Mouse (Mus musculus): ENCODE measurements around the gene Rps21. TPM values are rescaled to one million over a fixed set of nuclear protein-coding genes. Genes with fewer than 3 reads are reported as not detected.
A peak's percentile ranks its signal among the peaks of the same experiment; 100 is the strongest.

The Rps21 gene
- total and polyA plus RNA-seq, 2 experiments: 713 to 880 TPM

DNA sequence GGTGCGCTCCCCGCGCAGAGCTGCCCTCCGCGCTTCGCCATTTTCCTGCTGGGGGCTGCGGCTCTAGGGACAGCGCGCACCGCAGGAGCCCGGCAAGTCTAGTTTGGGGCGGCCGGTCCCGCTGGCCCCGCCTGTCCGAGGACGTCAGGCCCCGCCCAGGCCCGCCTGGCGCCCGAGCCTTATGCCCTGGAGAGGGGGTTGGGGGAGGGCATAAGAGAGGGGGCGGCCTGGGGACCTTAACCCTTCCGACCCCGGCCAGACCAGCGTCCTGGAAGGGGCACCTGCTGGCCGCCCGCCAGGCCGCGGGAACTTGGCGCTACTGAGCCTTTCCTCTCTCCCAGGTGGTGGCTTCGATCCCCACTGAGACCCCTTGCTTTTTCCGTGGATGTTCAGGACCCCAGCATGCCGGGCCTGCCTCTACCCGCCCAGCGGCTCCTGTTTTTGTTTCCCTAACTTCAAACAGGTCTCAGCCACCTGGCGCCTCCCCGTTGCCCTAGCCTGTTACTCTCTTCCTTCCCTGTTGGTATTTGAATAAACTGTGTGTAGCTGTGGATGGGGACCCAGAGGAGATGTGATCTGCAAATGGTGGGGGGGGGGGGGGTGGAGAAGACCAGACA, 31.3 kb upstream of the Rps21 start, which contains the start of gene Lama5:
Gene Lama5, minus strand, starts transcription at position 98 of the 617 bp plus-strand sequence.
- Histone ChIP-seq H3K4me1 (ENCODE audit: control insufficient read depth, insufficient read depth, low read length) (0 out of 2 replicates have a peak, but pooled peaks cover 8% of the 10 kb centered on the region), H3K4me3 (ENCODE audit: insufficient read depth, low read depth, low read length) (peak within 1 kb of the TSS; percentile 61), H3K27ac (replicated peaks; ENCODE audit: insufficient read depth, low read depth, low read length) (no peak within 1 kb of the TSS), H3K36me3 (ENCODE audit: control insufficient read depth, insufficient read depth, low read length) (no peaks in the 10 kb centered on the region), H3K27me3 (ENCODE audit: control insufficient read depth, insufficient read depth, low read length) (peaks cover 3% of the 10 kb centered on the region; the same call in 1 of the 2 replicates), H3K79me2 (ENCODE audit: control insufficient read depth, insufficient read depth, low read length) (no peaks in the 10 kb centered on the region), H3K9ac (ENCODE audit: low read depth, low read length) (peak within 1 kb of the TSS; percentile 81)
- no peak for DNase-seq (ENCODE audit: extremely low read depth, low read depth, low spot score)
- TF ChIP-seq POLR2A (IDR thresholded peaks at IDR 0.05; ENCODE audit: extremely low read depth, insufficient read depth, low read length) (no peak), CTCF (IDR thresholded peaks at IDR 0.05; ENCODE audit: low read depth, low read length) (no peak)
- WGBS: 4% methylated on average over 35 of the region's 37 CpGs

- TF ChIP-seq POLR2A (IDR thresholded peaks at IDR 0.05; ENCODE audit: extremely low read depth, insufficient read depth, low read length) (no peak), CTCF (IDR thresholded peaks at IDR 0.05; ENCODE audit: low read depth, low read length) (peak; percentile 81)
- peak; percentile 25 for DNase-seq (ENCODE audit: extremely low read depth, low read depth, low spot score)
- Histone ChIP-seq H3K27me3 (ENCODE audit: control insufficient read depth, insufficient read depth, low read length) (peaks cover 3% of the 10 kb centered on the region; the same call in 1 of the 2 replicates), H3K9ac (ENCODE audit: low read depth, low read length) (no peak overlapping the region), H3K79me2 (ENCODE audit: control insufficient read depth, insufficient read depth, low read length) (no peaks in the 10 kb centered on the region), H3K36me3 (ENCODE audit: control insufficient read depth, insufficient read depth, low read length) (no peaks in the 10 kb centered on the region), H3K4me3 (ENCODE audit: insufficient read depth, low read depth, low read length) (0 out of 2 replicates have a peak overlapping the region, but pooled peaks have one; percentile 2), H3K4me1 (ENCODE audit: control insufficient read depth, insufficient read depth, low read length) (0 out of 2 replicates have a peak, but pooled peaks cover 8% of the 10 kb centered on the region), H3K27ac (replicated peaks; ENCODE audit: insufficient read depth, low read depth, low read length) (no peak overlapping the region; the same call in 1 of the 2 replicates)
- 5% methylated on average over 21 of the region's 21 CpGs for WGBS
Observed at GRCm38 (mm10) chr2:180227262-180228059, 29.7 kb upstream of the Rps21 start.

DNA sequence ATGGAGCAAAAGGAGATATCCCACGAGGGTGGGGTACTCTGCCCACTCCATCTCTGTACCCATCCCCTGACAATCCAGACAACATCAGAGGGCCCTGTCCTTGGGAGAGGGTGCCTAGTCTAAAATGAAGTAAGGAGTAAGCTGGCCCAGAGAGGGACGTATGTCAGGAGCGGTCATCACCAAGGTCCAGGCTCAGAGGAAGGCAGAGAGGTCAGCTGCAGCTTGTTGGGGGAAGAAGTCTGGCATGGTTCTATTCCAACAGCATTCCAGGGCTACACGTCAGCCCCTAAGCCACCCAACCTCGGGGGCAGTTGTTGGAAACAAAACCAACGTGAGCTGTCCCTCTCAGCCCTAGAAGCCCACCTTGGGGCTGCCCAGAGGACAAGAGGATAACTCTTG, 29.1 kb upstream of the Rps21 start:
- DNase-seq (ENCODE audit: extremely low read depth, low read depth, low spot score): no peak
- H3K36me3 ChIP-seq (ENCODE audit: control insufficient read depth, insufficient read depth, low read length): no peaks in the 10 kb centered on the region
- 70% methylated on average over 6 of the region's 6 CpGs for WGBS
- H3K79me2 ChIP-seq (ENCODE audit: control insufficient read depth, insufficient read depth, low read length): no peaks in the 10 kb centered on the region
- no peak overlapping the region for H3K9ac ChIP-seq (ENCODE audit: low read depth, low read length)
- TF ChIP-seq POLR2A (IDR thresholded peaks at IDR 0.05; ENCODE audit: extremely low read depth, insufficient read depth, low read length) (no peak), CTCF (IDR thresholded peaks at IDR 0.05; ENCODE audit: low read depth, low read length) (no peak)
- H3K27me3 ChIP-seq (ENCODE audit: control insufficient read depth, insufficient read depth, low read length): peaks cover 3% of the 10 kb centered on the region; the same call in 1 of the 2 replicates
- H3K4me3 ChIP-seq (ENCODE audit: insufficient read depth, low read depth, low read length): no peak overlapping the region
- no peak overlapping the region; the same call in 1 of the 2 replicates for H3K27ac ChIP-seq (replicated peaks; ENCODE audit: insufficient read depth, low read depth, low read length)
- 0 out of 2 replicates have a peak, but pooled peaks cover 8% of the 10 kb centered on the region for H3K4me1 ChIP-seq (ENCODE audit: control insufficient read depth, insufficient read depth, low read length)

GRCm38 (mm10) chr2:180228592-180228991, 28.6 kb upstream of the Rps21 start:
- Histone ChIP-seq H3K36me3 (ENCODE audit: control insufficient read depth, insufficient read depth, low read length) (no peaks in the 10 kb centered on the region), H3K27me3 (ENCODE audit: control insufficient read depth, insufficient read depth, low read length) (peaks cover 3% of the 10 kb centered on the region; the same call in 1 of the 2 replicates), H3K4me1 (ENCODE audit: control insufficient read depth, insufficient read depth, low read length) (0 out of 2 replicates have a peak, but pooled peaks cover 8% of the 10 kb centered on the region), H3K4me3 (ENCODE audit: insufficient read depth, low read depth, low read length) (no peak overlapping the region), H3K79me2 (ENCODE audit: control insufficient read depth, insufficient read depth, low read length) (no peaks in the 10 kb centered on the region), H3K27ac (replicated peaks; ENCODE audit: insufficient read depth, low read depth, low read length) (no peak overlapping the region), H3K9ac (ENCODE audit: low read depth, low read length) (no peak overlapping the region)
- TF ChIP-seq POLR2A (IDR thresholded peaks at IDR 0.05; ENCODE audit: extremely low read depth, insufficient read depth, low read length) (no peak), CTCF (IDR thresholded peaks at IDR 0.05; ENCODE audit: low read depth, low read length) (peak; percentile 22; the same call in 1 of the 2 replicates)
- 67% methylated on average over 7 of the region's 7 CpGs for WGBS
- DNase-seq (ENCODE audit: extremely low read depth, low read depth, low spot score): peak; percentile 46

DNA sequence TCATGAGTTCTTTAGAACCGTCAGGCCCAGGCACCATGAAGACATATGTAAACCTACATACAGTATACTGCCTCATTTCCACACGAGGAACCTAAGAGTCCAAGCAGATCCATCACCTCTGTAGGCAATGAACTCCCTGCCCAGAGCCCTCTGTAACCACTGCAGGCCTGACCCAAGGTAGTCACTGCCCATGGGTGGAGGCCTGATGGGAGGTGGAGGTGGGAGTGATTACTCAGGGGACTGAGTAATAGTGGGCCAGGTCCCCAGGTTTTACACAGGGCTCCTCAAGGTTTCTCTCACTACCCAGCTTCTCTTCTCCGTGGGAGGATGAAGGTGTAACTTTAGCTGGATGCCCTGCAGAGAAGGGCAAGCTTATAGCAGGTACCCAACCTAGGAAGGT, 28.0 kb upstream of the Rps21 start:
- Histone ChIP-seq H3K79me2 (ENCODE audit: control insufficient read depth, insufficient read depth, low read length) (no peaks in the 10 kb centered on the region), H3K36me3 (ENCODE audit: control insufficient read depth, insufficient read depth, low read length) (no peaks in the 10 kb centered on the region), H3K27ac (replicated peaks; ENCODE audit: insufficient read depth, low read depth, low read length) (no peak overlapping the region), H3K9ac (ENCODE audit: low read depth, low read length) (no peak overlapping the region), H3K4me3 (ENCODE audit: insufficient read depth, low read depth, low read length) (no peak overlapping the region), H3K27me3 (ENCODE audit: control insufficient read depth, insufficient read depth, low read length) (peaks cover 3% of the 10 kb centered on the region; the same call in 1 of the 2 replicates), H3K4me1 (ENCODE audit: control insufficient read depth, insufficient read depth, low read length) (0 out of 2 replicates have a peak, but pooled peaks cover 8% of the 10 kb centered on the region)
- no peak for DNase-seq (ENCODE audit: extremely low read depth, low read depth, low spot score)
- TF ChIP-seq CTCF (IDR thresholded peaks at IDR 0.05; ENCODE audit: low read depth, low read length) (no peak), POLR2A (IDR thresholded peaks at IDR 0.05; ENCODE audit: extremely low read depth, insufficient read depth, low read length) (no peak)
- WGBS: 86% methylated on average over 3 of the region's 3 CpGs
